Mouse (Mus musculus): Measurements from ENCODE around the gene Olfr450.
A peak's percentile ranks its signal among the peaks of the same experiment; 100 is the strongest.

The Olfr450 gene

GRCm38 (mm10) chr6:42811639-42812038 lies at the start of gene Olfr450:
TSS of gene Olfr450 (plus strand) at chr6:42811939.
- DNase-seq (ENCODE audit: low spot score), result no peak

DNA sequence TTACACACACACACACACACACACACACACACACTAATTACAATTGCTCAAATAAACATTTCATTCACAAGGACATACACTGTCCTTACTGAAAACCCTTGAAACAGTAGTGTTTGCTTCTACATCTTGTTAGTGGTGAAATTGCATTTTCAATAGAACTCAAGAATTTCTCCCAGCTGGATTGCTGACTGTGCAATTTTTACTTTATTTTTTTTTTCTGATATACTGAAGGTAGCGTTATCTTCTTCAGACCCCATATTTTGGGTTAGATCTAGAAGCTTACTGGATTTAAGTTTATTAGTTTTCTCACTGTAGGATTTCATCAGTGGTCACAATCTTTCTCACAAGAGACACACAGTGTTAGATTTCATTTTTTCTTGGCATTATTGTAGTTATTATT lies 34.7 kb upstream of the Olfr450 start:
- DNase-seq (ENCODE audit: low spot score), result no peak

- DNase-seq (ENCODE audit: low spot score), result no peak
Observed at GRCm38 (mm10) chr6:42784793-42785192, 26.9 kb upstream of the Olfr450 start, which contains the start of gene Olfr452. TSS of gene Olfr452 (plus strand) at chr6:42785093.

- no peak for DNase-seq (ENCODE audit: low spot score)
Observed at GRCm38 (mm10) chr6:42790247-42790948, 21.3 kb upstream of the Olfr450 start.

DNA sequence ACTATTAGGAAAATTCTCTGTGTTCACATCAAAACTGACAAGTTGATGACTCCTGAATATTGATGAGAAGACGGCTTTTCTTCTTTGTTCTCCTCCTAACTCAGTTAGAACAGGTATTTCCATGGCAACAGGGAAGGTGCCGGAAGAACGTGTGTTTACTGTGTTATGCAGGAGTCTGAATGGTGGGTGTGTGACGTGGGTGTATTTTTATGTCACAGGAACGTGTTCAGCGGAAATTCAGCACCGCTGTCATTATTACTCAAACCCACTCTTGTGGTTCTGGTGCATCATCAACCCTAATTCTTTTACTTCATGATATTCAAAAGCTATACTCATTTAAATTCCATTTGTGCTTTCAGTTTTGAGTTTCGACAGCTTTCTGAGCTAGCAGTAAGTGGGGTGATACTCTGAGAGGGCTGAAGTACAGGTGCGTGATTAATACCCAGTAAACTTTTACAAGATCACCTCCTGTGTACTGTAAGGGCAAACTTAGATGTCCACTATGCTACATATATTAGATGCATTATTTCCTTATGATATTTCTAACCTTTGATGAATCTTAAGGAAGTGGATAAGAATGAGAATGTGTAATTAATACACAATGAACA lies 20.7 kb upstream of the Olfr450 start:
- no peak for DNase-seq (ENCODE audit: low spot score)

GRCm38 (mm10) chr6:42794982-42795381 lies 16.8 kb upstream of the Olfr450 start:
- no peak for DNase-seq (ENCODE audit: low spot score)

- DNase-seq (ENCODE audit: low spot score), result no peak
Observed at GRCm38 (mm10) chr6:42834084-42834483, 22.3 kb downstream of the Olfr450 start, which contains the start of gene Olfr449. TSS of gene Olfr449 (plus strand) at chr6:42834384.

GRCm38 (mm10) chr6:42860222-42860819 lies 48.6 kb downstream of the Olfr450 start:
- peak; percentile 20 for DNase-seq (ENCODE audit: low spot score)
